Mouse (Mus musculus) embryo, embryonic 11.5 days (tissue): ENCODE measurements around the gene Gm10447.

ENCODE experiments used
- DNase-seq: peaks from one replicate; pipeline ENCODE4 v3.0.0-alpha.2; 2012; ENCODE audit warnings: low read depth, low spot score

Gene Gm10447

GRCm38 (mm10) chr11:53456474-53457371, at the start of gene Gm10447, which contains the start of gene Shroom1:
Gene Gm10447 (minus strand): TSS chr11:53457110.
Gene Shroom1 (plus strand): TSS chr11:53457205.
- DNase-seq, result no peak

- DNase-seq, result no peak
Measured at GRCm38 (mm10) chr11:53505026-53505663, 48.2 kb upstream of the Gm10447 start.

- DNase-seq, result no peak
Measured at GRCm38 (mm10) chr11:53504376-53504775, 47.5 kb upstream of the Gm10447 start.

GRCm38 (mm10) chr11:53503738-53504137, 46.8 kb upstream of the Gm10447 start:
- DNase-seq, result no peak

- DNase-seq, result no peak
Measured at GRCm38 (mm10) chr11:53502039-53502765, 45.3 kb upstream of the Gm10447 start.

DNA sequence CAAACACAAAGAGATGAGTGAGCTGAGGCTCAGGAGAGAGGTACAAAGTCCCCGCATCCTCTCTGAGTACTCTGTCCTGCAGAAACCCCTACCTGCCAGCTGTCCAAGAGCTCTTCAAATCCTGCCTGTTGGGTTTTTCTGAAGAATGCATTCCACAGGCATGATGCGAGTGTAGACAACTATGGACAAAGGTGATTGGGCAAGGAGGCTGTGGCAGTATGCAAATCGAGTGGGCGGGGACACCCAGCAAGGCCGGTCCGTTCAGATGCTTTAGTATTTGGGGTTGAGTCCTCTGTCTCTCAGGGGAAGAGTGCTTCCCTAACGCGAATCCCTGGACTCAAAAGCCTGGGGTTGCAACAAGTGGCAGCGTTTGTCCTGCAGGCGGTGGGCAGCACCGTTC, 43.7 kb upstream of the Gm10447 start:
- no peak for DNase-seq

DNA sequence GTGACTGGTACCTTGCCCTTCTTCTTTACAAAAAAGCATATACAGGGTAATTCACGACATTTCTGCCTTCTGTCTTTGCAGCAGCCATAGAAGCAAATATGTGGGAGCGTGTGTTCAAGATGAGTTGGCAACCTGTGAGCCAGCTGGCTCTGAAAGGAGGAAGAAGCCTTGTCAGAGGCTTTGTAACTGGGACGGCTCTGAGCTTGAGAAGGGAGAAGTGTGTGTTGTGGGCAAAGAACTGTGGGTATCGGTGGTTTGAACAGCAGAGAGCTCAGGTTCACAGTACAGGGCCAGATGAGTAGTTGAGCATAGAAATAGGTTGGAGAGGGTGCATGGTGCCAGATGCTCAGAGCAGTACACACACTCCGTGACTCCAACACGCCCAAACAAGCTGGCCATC, 40.0 kb upstream of the Gm10447 start:
- no peak for DNase-seq

DNA sequence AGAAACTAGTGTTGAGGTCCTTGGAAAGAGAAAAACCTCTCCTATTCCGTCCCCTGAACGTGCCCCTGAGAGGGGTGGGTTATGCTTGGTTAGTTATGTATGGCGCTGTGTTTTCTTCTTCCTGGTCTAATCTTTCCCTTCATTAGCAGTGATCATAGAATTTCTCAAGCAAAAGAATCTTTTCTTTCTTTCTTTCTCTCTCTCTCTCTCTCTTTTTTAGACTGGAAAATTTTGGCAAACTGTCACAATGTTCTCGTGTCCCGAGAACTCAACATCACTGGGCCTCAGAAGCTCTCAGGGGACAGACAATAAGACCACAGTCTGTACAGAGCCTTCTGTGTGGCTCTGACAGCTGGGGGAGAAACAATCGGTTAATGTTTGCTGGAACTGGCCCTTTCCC, 38.5 kb upstream of the Gm10447 start:
- DNase-seq, result no peak

- DNase-seq, result no peak
Measured at GRCm38 (mm10) chr11:53493243-53493955, 36.5 kb upstream of the Gm10447 start.

DNA sequence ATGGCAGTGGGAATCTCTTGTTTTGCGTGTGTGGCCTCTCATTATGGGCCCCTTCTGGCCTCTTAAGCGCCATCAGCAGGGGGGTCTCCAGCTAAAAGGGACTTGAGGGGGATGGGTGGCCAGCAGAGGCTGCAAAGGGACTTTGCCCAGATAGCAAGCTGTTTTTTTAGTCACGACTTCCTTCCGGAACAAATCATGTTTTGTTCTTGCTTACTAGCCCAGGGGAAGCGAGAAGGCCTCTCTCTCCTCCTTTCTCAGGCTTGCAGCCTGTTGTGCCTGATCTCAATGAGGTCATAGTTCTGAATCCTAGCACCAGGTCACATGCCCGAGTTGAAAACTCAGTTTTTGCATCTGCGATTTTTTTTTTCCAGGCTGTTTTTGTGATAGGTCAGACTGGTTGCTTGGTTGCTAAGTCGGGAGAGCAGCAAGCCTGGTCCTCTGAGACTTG, 35.1 kb upstream of the Gm10447 start:
- no peak for DNase-seq

- no peak for DNase-seq
Measured at GRCm38 (mm10) chr11:53489421-53489820, 32.5 kb upstream of the Gm10447 start.

GRCm38 (mm10) chr11:53489007-53489406, 32.1 kb upstream of the Gm10447 start:
- DNase-seq, result no peak

DNA sequence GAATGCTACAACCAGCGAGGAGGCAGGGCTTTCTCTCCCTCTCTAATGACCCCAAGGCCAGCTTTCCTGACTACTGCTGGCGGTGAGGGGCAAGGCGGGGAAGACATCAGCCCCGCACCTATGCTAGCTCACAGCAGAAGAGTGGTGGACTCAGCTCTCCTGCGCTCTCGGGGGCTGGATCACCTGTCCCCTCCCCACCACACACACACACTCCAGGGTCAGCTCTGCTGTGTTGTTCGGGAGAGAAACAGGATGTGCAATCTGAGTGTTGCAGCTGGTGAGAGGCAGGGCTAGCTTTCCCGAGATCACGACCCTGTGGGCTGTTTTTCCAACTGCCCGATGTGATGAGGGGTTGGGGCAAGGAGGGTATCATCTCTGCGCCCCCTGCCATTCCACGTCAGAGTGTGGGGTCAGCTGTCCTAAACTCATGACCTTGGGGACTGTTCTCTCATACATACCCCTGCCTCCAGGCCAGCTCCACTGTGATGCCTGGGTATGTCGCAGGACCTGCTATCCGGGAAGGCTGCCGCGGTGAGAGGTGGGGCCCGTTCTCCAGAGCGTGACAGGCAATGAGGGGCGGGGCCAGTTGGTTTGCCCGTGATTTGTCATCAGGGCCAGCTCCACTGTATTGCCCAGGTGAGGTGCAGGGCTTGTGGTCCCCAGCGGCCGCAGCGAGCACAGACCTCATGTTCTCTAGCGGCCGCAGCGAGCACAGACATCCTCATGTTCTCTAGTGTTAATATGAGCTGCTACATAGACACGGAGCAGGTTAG, 30.1 kb upstream of the Gm10447 start:
- DNase-seq, result no peak

DNA sequence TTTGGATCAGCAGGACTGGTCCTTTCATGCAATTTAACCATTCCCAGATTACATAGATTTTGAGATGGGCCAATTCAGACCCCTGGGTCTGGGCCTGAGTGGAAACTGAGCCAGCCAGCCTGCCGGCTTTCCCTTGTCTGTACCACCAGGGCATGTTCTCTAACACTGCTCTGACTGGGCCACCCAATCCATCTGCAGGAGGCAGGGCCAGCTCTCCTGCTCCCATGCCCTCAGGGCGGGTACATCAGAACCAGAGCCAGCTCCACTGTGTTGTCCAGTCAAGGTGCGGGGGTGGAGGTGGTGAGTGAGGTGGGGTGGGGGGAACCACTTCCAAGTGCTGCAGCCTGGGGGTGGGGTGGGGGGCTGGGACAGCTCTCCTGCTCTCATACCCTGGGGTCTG, 29.4 kb upstream of the Gm10447 start:
- DNase-seq, result no peak

- DNase-seq, result no peak
Measured at GRCm38 (mm10) chr11:53485719-53486118, 28.8 kb upstream of the Gm10447 start.

DNA sequence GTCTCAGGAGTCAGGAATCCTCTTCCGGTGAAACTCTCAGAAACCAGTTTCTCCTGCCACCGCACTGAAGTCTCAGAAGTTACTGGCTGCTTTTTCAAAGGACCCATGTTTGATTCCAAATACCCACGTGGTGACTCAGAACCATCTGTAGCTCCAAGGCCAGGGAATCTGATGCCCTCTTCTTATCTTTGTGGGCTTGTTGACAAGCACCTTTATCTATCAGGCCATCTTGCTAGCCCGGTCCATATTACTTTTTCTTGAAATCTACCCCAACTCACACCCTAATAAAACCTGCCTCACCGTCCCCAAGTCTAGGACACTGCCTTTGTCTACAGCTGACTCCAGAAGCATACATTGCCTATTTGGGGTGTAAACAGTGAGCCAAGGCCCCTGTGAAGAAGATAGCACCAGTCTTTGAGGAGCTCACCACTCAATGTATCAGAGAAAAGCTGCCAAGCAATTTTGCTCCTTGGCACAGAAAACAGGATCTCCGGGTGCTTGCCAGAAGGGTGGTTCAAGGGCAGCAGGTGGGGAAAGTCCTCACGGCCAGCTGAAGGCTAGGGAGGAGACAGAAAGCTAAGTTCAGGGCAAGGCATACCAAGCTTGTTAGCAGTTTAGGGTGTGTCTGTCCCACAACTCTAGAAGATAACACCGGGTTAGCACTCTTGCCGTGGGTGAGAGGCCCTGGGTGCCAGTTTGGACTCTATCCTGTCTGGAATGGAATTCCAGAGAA, 26.4 kb upstream of the Gm10447 start:
- no peak for DNase-seq

DNA sequence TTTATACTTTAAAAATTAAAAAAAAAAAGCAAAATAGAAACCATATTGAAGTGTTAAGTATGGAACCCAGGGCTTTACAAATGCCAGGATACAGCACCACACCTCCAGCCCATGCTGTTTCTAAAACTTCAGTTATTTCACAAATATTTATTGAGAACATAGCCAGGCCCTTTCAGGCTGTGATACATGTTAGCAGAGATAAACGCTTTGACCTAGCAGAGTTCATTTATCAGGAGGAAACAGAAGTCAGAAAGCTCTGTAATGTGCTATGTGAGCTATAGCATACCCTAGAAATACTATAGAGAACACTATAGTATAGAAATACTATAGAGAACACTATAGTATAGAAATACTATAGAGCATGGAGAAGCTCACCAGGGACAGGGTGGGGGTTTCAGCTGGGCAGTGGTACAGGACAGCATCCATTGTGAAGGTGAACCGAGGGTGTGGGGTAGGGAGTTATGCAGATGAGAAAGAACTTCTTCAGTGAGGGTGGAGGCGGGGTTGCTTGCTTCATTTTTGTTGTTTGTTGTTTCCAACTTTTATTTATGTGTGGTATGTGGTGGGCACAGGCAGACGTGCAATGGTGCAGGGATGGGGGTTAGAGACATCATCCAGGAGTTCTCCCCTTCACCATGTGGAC, 24.3 kb upstream of the Gm10447 start:
- DNase-seq, result no peak

- no peak for DNase-seq
Measured at GRCm38 (mm10) chr11:53479783-53480301, 22.9 kb upstream of the Gm10447 start, which contains the start of the genes Gm9945 and Sowaha. Gene Gm9945 (plus strand): TSS chr11:53480166. Gene Sowaha (minus strand): TSS chr11:53480274.

GRCm38 (mm10) chr11:53479171-53479782, 22.4 kb upstream of the Gm10447 start:
- DNase-seq, result no peak
